Mouse (Mus musculus) colon, adult 2 months (tissue): ENCODE data around the gene Defb33. TPM values are rescaled to one million over a fixed set of nuclear protein-coding genes. Genes with fewer than 3 reads are reported as not detected.

Source experiments
- polyA plus RNA-seq: library from polyadenylated mRNA; depleted of rRNA; stranded (reverse); fragments of >200 nt; gene quantifications from 2 replicates; pipeline ENCODE4 v1.2.3, GENCODE M21; 2012; rRNA removed

Gene Defb33
- polyA plus RNA-seq = not detected in 2 replicates

DNA sequence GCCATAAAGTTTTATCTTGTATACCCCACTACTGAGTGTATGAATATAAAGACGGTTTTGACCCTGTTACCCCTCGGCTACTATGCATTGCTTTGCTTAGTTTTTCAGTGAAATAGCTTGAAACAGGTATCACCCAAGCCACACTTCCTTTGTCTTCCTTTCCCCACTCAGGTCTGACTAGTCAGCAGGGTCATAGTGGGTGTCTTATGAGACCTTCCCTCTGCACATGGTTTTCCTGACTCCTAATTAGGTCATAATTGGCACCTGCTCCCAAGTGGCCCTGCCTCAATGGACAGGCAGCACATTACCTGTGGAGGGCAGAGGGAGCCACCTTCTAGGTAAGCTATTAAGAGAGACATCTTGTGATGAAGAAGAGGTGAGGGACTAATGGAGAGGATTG lies at the start of gene Defb33:
TSS of gene Defb33 (plus strand) at position 301 of the 400 bp plus-strand sequence.

DNA sequence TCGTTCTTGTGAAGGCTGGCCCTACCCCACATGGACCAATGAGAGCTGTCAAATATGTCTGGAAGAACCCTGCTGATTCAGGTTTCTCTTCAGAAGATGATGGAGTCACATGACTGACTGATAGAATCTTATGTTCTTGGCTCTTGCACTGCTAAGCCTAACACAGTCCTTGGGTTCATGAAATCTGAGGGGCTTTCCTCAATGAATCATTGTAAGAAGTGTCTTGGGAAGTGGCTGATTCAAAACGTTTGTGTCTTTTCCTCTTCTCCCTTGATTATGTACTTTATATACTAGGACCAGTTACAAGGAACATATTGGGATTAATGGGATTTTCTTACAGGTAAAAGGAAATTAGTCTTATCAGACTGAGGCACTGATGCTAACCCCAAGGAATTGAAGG lies 10.1 kb downstream of the Defb33 start, which contains the start of gene Gm15056:
TSS of gene Gm15056 (minus strand) at position 101 of the 400 bp plus-strand sequence.

DNA sequence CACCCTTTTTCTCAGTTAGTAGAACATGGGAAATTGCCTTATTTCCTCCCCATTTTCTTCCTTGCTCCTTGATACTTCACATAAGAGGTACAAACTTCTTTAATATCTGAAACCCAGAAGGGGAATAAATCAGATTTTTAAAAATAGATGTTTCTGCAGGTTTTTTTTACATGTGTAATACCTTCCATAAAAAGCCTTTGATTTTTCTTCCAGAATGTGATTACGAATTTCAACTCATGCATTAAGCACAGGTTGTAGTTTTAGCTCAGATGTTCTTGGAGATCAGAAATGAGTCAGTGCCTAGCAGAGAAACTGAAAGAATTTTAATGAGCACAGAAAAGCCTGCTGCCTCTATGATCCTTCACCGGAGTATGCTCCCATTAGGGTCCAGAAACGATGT lies 29.5 kb downstream of the Defb33 start, which contains the start of gene Gm6040:
TSS of gene Gm6040 (minus strand) at position 101 of the 400 bp plus-strand sequence.

DNA sequence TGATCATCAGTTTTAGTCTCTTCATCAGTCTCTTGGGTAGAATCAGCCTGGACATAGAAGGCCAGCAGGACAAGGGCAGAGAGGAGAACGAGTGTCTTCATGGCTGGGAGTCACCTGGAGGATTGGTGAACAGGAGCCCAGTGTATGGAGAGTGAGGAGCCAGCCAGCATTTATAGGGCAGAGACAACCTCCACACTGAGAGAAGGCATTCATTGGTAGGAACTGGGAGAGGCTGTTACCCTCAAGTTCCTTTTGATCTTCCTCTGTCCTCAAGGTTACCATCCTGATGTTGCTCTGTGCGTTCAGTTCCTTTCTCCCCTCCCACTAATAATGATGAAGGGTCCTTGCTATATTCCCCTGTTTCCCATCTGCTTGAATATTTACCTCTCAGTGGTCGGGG lies 52.1 kb downstream of the Defb33 start, which contains the start of gene AY761185:
TSS of gene AY761185 (minus strand) at position 101 of the 400 bp plus-strand sequence.

Other genes starting within 250 kb of the Defb33 start
- not detected in 2 replicates for gene Gm15056, start 10.0 kb downstream of the Defb33 start, polyA plus RNA-seq
- not detected in 2 replicates for gene Gm6040, start 29.4 kb downstream of the Defb33 start, polyA plus RNA-seq
- gene AY761185, start 52.0 kb downstream of the Defb33 start, polyA plus RNA-seq = not detected in 2 replicates
- not detected in 2 replicates for gene Defa21, start 132.9 kb downstream of the Defb33 start, polyA plus RNA-seq
- not detected in 2 replicates for gene Defa23, start 162.4 kb downstream of the Defb33 start, polyA plus RNA-seq
- gene Defa35, start 172.4 kb downstream of the Defb33 start, polyA plus RNA-seq = not detected in 2 replicates
- not detected in 2 replicates for gene Defa25, start 191.8 kb downstream of the Defb33 start, polyA plus RNA-seq
- gene Gm14851, start 203.4 kb downstream of the Defb33 start, polyA plus RNA-seq = not detected in 2 replicates
- gene Defa30, start 242.0 kb downstream of the Defb33 start, polyA plus RNA-seq = not detected in 2 replicates